ENCODE assay signal across 23 mouse cellular contexts in genomic region chr17:30831170-30831569, GRCm38 (mm10).
DNase-seq lines count a peak whose midpoint lies in the region; ATAC-seq and TF ChIP-seq lines count a peak whose summit lies in the region.
"Had no signal": no experiment of that assay in that cellular context is flagged by ENCODE, and none has a peak within 500 bp of the region (broad histone marks: within the 10 kb centered on the region; RNA-seq: fewer than 3 reads in every experiment).

No protein-coding gene starts in this region.

- H3K27me3 ChIP-seq in liver, embryonic 14.5 days (ENCODE audit: control insufficient read depth, insufficient read depth, low read length), result no peaks in the 10 kb centered on the region
- no peaks in the 10 kb centered on the region for H3K27me3 ChIP-seq in liver, embryonic 11.5 days (replicated peaks; ENCODE audit: control insufficient read depth, insufficient read depth, low read length)
- no peaks in the 10 kb centered on the region for H3K27me3 ChIP-seq in stomach, postnatal 0 days (ENCODE audit: control insufficient read depth, insufficient read depth, low read length)
- H3K27me3 ChIP-seq: embryonic facial prominence, embryonic 12.5 days; forebrain, embryonic 12.5 days; limb, embryonic 12.5 days; liver, embryonic 13.5 days; neural tube, embryonic 15.5 days; stomach, embryonic 15.5 days had no signal

- DNase-seq in gastrocnemius, adult 2 months, result no peak
- DNase-seq in gastrocnemius, postnatal 4 days (ENCODE audit: low spot score in 2 of 2), result no peak
- no peak for DNase-seq in liver, embryonic 14.5 days (ENCODE audit: low read depth in 3 of 3, low spot score in 3 of 3)
- no peak for DNase-seq in liver, embryonic 11.5 days (ENCODE audit: low spot score)
- DNase-seq in ES-CJ7 (ENCODE audit: low read depth, low spot score), result peak; percentile 72
- DNase-seq in stomach, postnatal 0 days (ENCODE audit: low spot score), result no peak
- no peak for DNase-seq in adrenal gland, postnatal 36 days
- DNase-seq: adrenal gland, adult 8-10 months; cerebellum, adult 18-20 months; cerebellum, postnatal 25 days; kidney, adult 2 months; kidney, postnatal 10 days; liver, embryonic 13.5 days; thymus, adult 2 months; thymus, postnatal 4 days had no signal

- no peak for ATAC-seq in liver, embryonic 14.5 days (ENCODE audit: insufficient read depth)
- no peak for ATAC-seq in liver, embryonic 11.5 days (replicated peaks; ENCODE audit: low FRiP score)
- ATAC-seq in stomach, postnatal 0 days (ENCODE audit: low FRiP score, low TSS enrichment), result no peak

- H3K4me3 ChIP-seq in gastrocnemius, adult 2 months, result no peak overlapping the region
- no peak overlapping the region for H3K4me3 ChIP-seq in liver, embryonic 14.5 days (ENCODE audit: insufficient read depth in 1 of 2, low read depth in 2 of 2, low read length in 2 of 2)
- H3K4me3 ChIP-seq in liver, embryonic 11.5 days (ENCODE audit: low read depth, low read length), result no peak overlapping the region
- H3K4me3 ChIP-seq in stomach, postnatal 0 days (ENCODE audit: low read depth, low read length), result no peak overlapping the region
- H3K4me3 ChIP-seq: embryonic facial prominence, embryonic 12.5 days; forebrain, embryonic 12.5 days; limb, embryonic 12.5 days; liver, embryonic 13.5 days; midbrain, embryonic 10.5 days; neural tube, embryonic 15.5 days; stomach, embryonic 15.5 days had no signal

- no peak for TF ChIP-seq EP300 in liver, embryonic 14.5 days (IDR thresholded peaks at IDR 0.05; ENCODE audit: low read depth)
- TF ChIP-seq EP300 in stomach, postnatal 0 days (optimal IDR thresholded peaks at IDR 0.05), result no peak

- TF ChIP-seq CTCF in gastrocnemius, adult 2 months (IDR thresholded peaks at IDR 0.05), result peak; percentile 11; the same call in 1 of the 2 replicates
- TF ChIP-seq CTCF in liver, embryonic 14.5 days (IDR thresholded peaks at IDR 0.05; ENCODE audit: low read depth), result peak; percentile 40
- TF ChIP-seq CTCF in stomach, postnatal 0 days (IDR thresholded peaks at IDR 0.05; ENCODE audit: low read depth), result 0 out of 2 replicates have a peak, but pooled peaks have one; percentile 3

- intact Hi-C loops in gastrocnemius, adult 2 months (cut with DNase I), result no loop called here

- no peak overlapping the region for H3K4me2 ChIP-seq in liver, embryonic 14.5 days (ENCODE audit: low read depth)
- H3K4me2 ChIP-seq in liver, embryonic 11.5 days, result no peak overlapping the region
- H3K4me2 ChIP-seq in stomach, postnatal 0 days (replicated peaks; ENCODE audit: low read depth), result no peak overlapping the region
- H3K4me2 ChIP-seq: embryonic facial prominence, embryonic 12.5 days; forebrain, embryonic 12.5 days; heart, embryonic 11.5 days; limb, embryonic 12.5 days; liver, embryonic 13.5 days; neural tube, embryonic 15.5 days; stomach, embryonic 15.5 days had no signal

- no peak overlapping the region for H3K27ac ChIP-seq in gastrocnemius, adult 2 months
- H3K27ac ChIP-seq in liver, embryonic 14.5 days, result no peak overlapping the region
- no peak overlapping the region for H3K27ac ChIP-seq in liver, embryonic 11.5 days (ENCODE audit: low read depth, low read length)
- H3K27ac ChIP-seq in stomach, postnatal 0 days (replicated peaks), result no peak overlapping the region
- H3K27ac ChIP-seq: embryonic facial prominence, embryonic 12.5 days; forebrain, embryonic 12.5 days; limb, embryonic 12.5 days; liver, embryonic 13.5 days; macrophage; midbrain, embryonic 10.5 days; neural tube, embryonic 15.5 days; stomach, embryonic 15.5 days had no signal

- no peak overlapping the region for H3K9ac ChIP-seq in liver, embryonic 14.5 days (replicated peaks)
- H3K9ac ChIP-seq in liver, embryonic 11.5 days (ENCODE audit: low read depth, low read length), result no peak overlapping the region
- H3K9ac ChIP-seq in stomach, postnatal 0 days (ENCODE audit: low read length), result no peak overlapping the region
- H3K9ac ChIP-seq: embryonic facial prominence, embryonic 12.5 days; forebrain, embryonic 12.5 days; limb, embryonic 12.5 days; liver, embryonic 13.5 days; neural tube, embryonic 15.5 days; stomach, embryonic 15.5 days had no signal

- H3K36me3 ChIP-seq in liver, embryonic 14.5 days (replicated peaks; ENCODE audit: control insufficient read depth, insufficient read depth, low read depth), result no peaks in the 10 kb centered on the region
- H3K36me3 ChIP-seq in liver, embryonic 11.5 days (ENCODE audit: control insufficient read depth, insufficient read depth, low read length), result no peaks in the 10 kb centered on the region
- no peaks in the 10 kb centered on the region for H3K36me3 ChIP-seq in stomach, postnatal 0 days (ENCODE audit: control insufficient read depth, insufficient read depth, low read length)
- H3K36me3 ChIP-seq: embryonic facial prominence, embryonic 12.5 days; forebrain, embryonic 12.5 days; limb, embryonic 12.5 days; liver, embryonic 13.5 days; midbrain, embryonic 10.5 days; neural tube, embryonic 15.5 days; stomach, embryonic 15.5 days had no signal

- WGBS in liver, embryonic 14.5 days (ENCODE audit: insufficient replicate concordance), result 84% methylated on average over 2 of the region's 2 CpGs
- 100% methylated on average over 2 of the region's 2 CpGs for WGBS in liver, embryonic 11.5 days
- 96% methylated on average over 2 of the region's 2 CpGs for WGBS in stomach, postnatal 0 days

- H3K9me3 ChIP-seq in liver, embryonic 14.5 days (ENCODE audit: control insufficient read depth, low read length), result no peaks in the 10 kb centered on the region
- H3K9me3 ChIP-seq in liver, embryonic 11.5 days (ENCODE audit: control insufficient read depth, low read length), result no peaks in the 10 kb centered on the region
- H3K9me3 ChIP-seq in stomach, postnatal 0 days (ENCODE audit: control insufficient read depth, low read length), result no peaks in the 10 kb centered on the region
- H3K9me3 ChIP-seq: embryonic facial prominence, embryonic 12.5 days; liver, embryonic 13.5 days; neural tube, embryonic 15.5 days; stomach, embryonic 15.5 days had no signal

- peaks cover 0 to 6% of the 10 kb centered on the region in 2 experiments; a peak in 1 of 4 replicates for H3K4me1 ChIP-seq in liver, embryonic 14.5 days (replicated peaks; ENCODE audit: control insufficient read depth in 2 of 2, insufficient read depth in 2 of 2, low read length in 1 of 2)
- H3K4me1 ChIP-seq in liver, embryonic 11.5 days (replicated peaks; ENCODE audit: control insufficient read depth, insufficient read depth, low read length), result no peaks in the 10 kb centered on the region
- no peaks in the 10 kb centered on the region for H3K4me1 ChIP-seq in stomach, postnatal 0 days (replicated peaks; ENCODE audit: control insufficient read depth, insufficient read depth)
- H3K4me1 ChIP-seq: embryonic facial prominence, embryonic 12.5 days; forebrain, embryonic 12.5 days; limb, embryonic 12.5 days; neural tube, embryonic 15.5 days; stomach, embryonic 15.5 days had no signal
